Mouse (Mus musculus) CH12.LX (cell line): ENCODE measurements at regions not wholly inside any gene's neighbourhood (a gene's known extent, or its start where the extent isn't known, plus 50 kb on each side); places are given as distances from the start of the nearest gene placed in this dataset.

Experiments used
- DNase-seq: peaks from one replicate; pipeline ENCODE4 v3.0.0-alpha.2; 2013; ENCODE audit errors: extremely low read depth
- H3K27ac ChIP-seq: 2 replicates; pipeline ENCODE4 v1.5.1; 2012; ENCODE audit warnings: low read depth, mild to moderate bottlenecking, control low read depth, moderate library complexity; ENCODE audit not compliant: insufficient read depth
- H3K27me3 ChIP-seq: replicated peaks from 2 replicates; pipeline ENCODE3; 2012; ENCODE audit warnings: inconsistent platforms
- H3K36me3 ChIP-seq, 2 experiments: replicated peaks in 1 of 2; 2 replicates each; pipeline versions ENCODE3 to v1.6.1; 2012; ENCODE audit warnings: inconsistent platforms in 1 of 2, low read length in 1 of 2, mild to moderate bottlenecking in 1 of 2, mixed read lengths in 1 of 2, moderate library complexity in 1 of 2; ENCODE audit not compliant: control insufficient read depth in 1 of 2, insufficient read depth in 1 of 2
- H3K4me1 ChIP-seq, 2 experiments: 2 replicates each; pipeline ENCODE4 v1.6.1; 2012; ENCODE audit warnings: inconsistent platforms in 1 of 2, moderate library complexity in 1 of 2; ENCODE audit not compliant: insufficient read depth in 2 of 2, control insufficient read depth in 1 of 2
- H3K4me2 ChIP-seq: 2 replicates; pipeline ENCODE4 v1.6.1; 2012; ENCODE audit warnings: low read depth, mild to moderate bottlenecking, control low read depth; ENCODE audit not compliant: poor library complexity, insufficient read depth, severe bottlenecking
- H3K4me3 ChIP-seq, 3 experiments: fragments of 150-350 bp in 1 of 3; sonication (generic) in 1 of 3; replicated peaks in 1 of 3; 2 replicates each; pipeline versions ENCODE3 to v1.5.1; 2011 to 2012; ENCODE audit warnings: low read depth in 2 of 3, low read length in 2 of 3, mild to moderate bottlenecking in 2 of 3, moderate library complexity in 2 of 3, control low read depth in 1 of 3, improper control_type of control experiment in 1 of 3, inconsistent platforms in 1 of 3, mixed read lengths in 1 of 3; ENCODE audit not compliant: poor library complexity in 1 of 3
- H3K79me2 ChIP-seq: replicated peaks from 2 replicates; pipeline ENCODE4 v1.6.1; 2012; ENCODE audit warnings: mild to moderate bottlenecking, moderate library complexity; ENCODE audit not compliant: control insufficient read depth, poor library complexity, insufficient read depth, severe bottlenecking; ENCODE audit errors: extremely low read depth
- H3K9ac ChIP-seq: 2 replicates; pipeline ENCODE4 v1.6.1; 2012; ENCODE audit warnings: low read depth, mild to moderate bottlenecking, control low read depth, moderate library complexity; ENCODE audit not compliant: insufficient read depth
- H3K9me3 ChIP-seq: replicated peaks from 2 replicates; pipeline ENCODE3; 2012; ENCODE audit warnings: low read length, inconsistent platforms, mixed read lengths
- CHD1 ChIP-seq: IDR thresholded peaks from 2 replicates; pipeline ENCODE4 v1.6.1; 2012; ENCODE audit warnings: low read depth, low read length, improper control_type of control experiment, inconsistent platforms
- CHD2 ChIP-seq: IDR thresholded peaks from 2 replicates; pipeline ENCODE4 v1.6.1; 2011; ENCODE audit warnings: low read length, improper control_type of control experiment
- E2F4 ChIP-seq: IDR thresholded peaks from 2 replicates; pipeline ENCODE4 v1.6.1; 2011; ENCODE audit warnings: low read depth, low read length, improper control_type of control experiment; ENCODE audit not compliant: insufficient replicate concordance
- EP300 ChIP-seq: IDR thresholded peaks from 2 replicates; pipeline ENCODE4 v1.6.1; 2011; ENCODE audit warnings: low read length, improper control_type of control experiment
- ETS1 ChIP-seq: conservative IDR thresholded peaks from 2 replicates; pipeline ENCODE4 v1.6.1; 2012; ENCODE audit warnings: low read depth, mild to moderate bottlenecking, inconsistent platforms, low read length, improper control_type of control experiment, moderate library complexity
- GABPA ChIP-seq: IDR thresholded peaks from 2 replicates; pipeline ENCODE4 v1.6.1; 2012; ENCODE audit warnings: low read depth, low read length, improper control_type of control experiment, inconsistent platforms; ENCODE audit not compliant: insufficient replicate concordance
- HCFC1 ChIP-seq: IDR thresholded peaks from 2 replicates; pipeline ENCODE4 v1.6.1; 2012; ENCODE audit warnings: low read depth, mild to moderate bottlenecking, inconsistent platforms, low read length, improper control_type of control experiment
- JUND ChIP-seq: conservative IDR thresholded peaks from 2 replicates; pipeline ENCODE4 v1.6.1; 2011; ENCODE audit warnings: low read depth, low read length, improper control_type of control experiment
- MAX ChIP-seq: IDR thresholded peaks from 2 replicates; pipeline ENCODE4 v1.6.1; 2011; ENCODE audit warnings: low read length, improper control_type of control experiment
- MXI1 ChIP-seq: IDR thresholded peaks from 2 replicates; pipeline ENCODE4 v1.6.1; 2011; ENCODE audit warnings: mild to moderate bottlenecking, low read depth, low read length, improper control_type of control experiment
- MYC ChIP-seq: IDR thresholded peaks from 2 replicates; pipeline ENCODE4 v1.6.1; 2011; ENCODE audit warnings: low read depth, mild to moderate bottlenecking, improper control_type of control experiment, low read length
- NELFE ChIP-seq: IDR thresholded peaks from 2 replicates; pipeline ENCODE4 v1.6.1; 2011; ENCODE audit warnings: low read depth, low read length, improper control_type of control experiment
- NRF1 ChIP-seq: IDR thresholded peaks from 2 replicates; pipeline ENCODE4 v1.6.1; 2014; ENCODE audit warnings: low read depth, mild to moderate bottlenecking, inconsistent platforms, low read length, improper control_type of control experiment, moderate library complexity
- POLR2A ChIP-seq: IDR thresholded peaks from 2 replicates; pipeline ENCODE4 v1.6.1; 2011; ENCODE audit warnings: low read depth, mild to moderate bottlenecking, improper control_type of control experiment, low read length
- POLR2AphosphoS2 ChIP-seq: IDR thresholded peaks from 2 replicates; pipeline ENCODE4 v1.6.1; 2011; ENCODE audit warnings: low read depth, low read length, improper control_type of control experiment
- RAD21 ChIP-seq: IDR thresholded peaks from 2 replicates; pipeline ENCODE4 v1.6.1; 2011; ENCODE audit warnings: low read depth, mild to moderate bottlenecking, low read length, improper control_type of control experiment, moderate library complexity
- SIN3A ChIP-seq: IDR thresholded peaks from 2 replicates; pipeline ENCODE4 v1.6.1; 2012; ENCODE audit warnings: low read length, improper control_type of control experiment, inconsistent platforms
- USF1 ChIP-seq: IDR thresholded peaks from 2 replicates; pipeline ENCODE4 v1.6.1; 2014; ENCODE audit warnings: low read depth, mild to moderate bottlenecking, inconsistent platforms, low read length, improper control_type of control experiment
- ZKSCAN1 ChIP-seq: IDR thresholded peaks from 2 replicates; pipeline ENCODE4 v1.6.1; 2012; ENCODE audit warnings: low read depth, inconsistent platforms, low read length, improper control_type of control experiment, borderline replicate concordance
- dilution Hi-C: fragments of 300-500 bp; cut with MboI; formaldehyde crosslinking; loops from 2 replicates; pipeline ENCODE4 v1.14.3; 2020; ENCODE audit warnings: low sequenced_read_pairs; ENCODE audit not compliant: extremely low pct_unique_long_range_greater_than_20kb, extremely low pct_ligation_motif_present
- in situ Hi-C: fragments of 300-500 bp; cut with MboI; formaldehyde crosslinking; loops from 3 replicates; pipeline ENCODE4 v1.14.3; 2019; ENCODE audit warnings: low sequenced_read_pairs, low pct_ligation_motif_present, low pct_unique_long_range_greater_than_20kb, mixed read lengths

DNA sequence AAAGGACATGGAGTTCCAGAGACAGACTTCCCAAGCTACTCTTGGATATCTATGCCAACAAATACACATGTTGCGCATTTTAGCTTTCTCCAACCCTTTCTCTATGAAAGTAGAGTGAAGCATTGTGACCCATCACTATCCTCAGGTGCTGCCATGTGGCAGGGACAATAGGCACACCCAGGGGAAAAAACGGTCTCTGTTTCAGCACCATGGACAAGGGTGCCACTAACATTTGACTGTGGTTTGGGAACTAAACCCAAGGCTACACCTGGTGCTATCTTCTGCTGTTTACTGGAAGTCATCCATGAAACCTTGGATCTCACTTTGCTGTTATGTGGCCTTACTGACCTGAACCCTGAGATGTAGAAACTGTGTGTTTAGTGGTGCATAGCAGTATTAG, 73.5 kb upstream of the Kcna3 start:
- Histone ChIP-seq H3K9ac (no peak overlapping the region), H3K36me3 (no peaks in the 10 kb centered on the region), H3K9me3 (no peaks in the 10 kb centered on the region), H3K27ac (no peak overlapping the region), H3K4me2 (no peak overlapping the region), H3K27me3 (peaks cover 4% of the 10 kb centered on the region), H3K4me3 (no peak overlapping the region), H3K4me1 (no peaks in the 10 kb centered on the region), H3K79me2 (no peaks in the 10 kb centered on the region)
- DNase-seq: peak; percentile 44
- in situ Hi-C loops: no loop called here
- dilution Hi-C loops: no loop called here
- TF ChIP-seq MXI1 (peak; percentile 58; the same call in 1 of the 2 replicates), POLR2AphosphoS2 (no peak)
- TF ChIP-seq, all 38 proteins: peak for 1

- DNase-seq: no peak
- dilution Hi-C loops (no loop called here), in situ Hi-C loops (no loop called here)
- Histone ChIP-seq H3K9ac (no peak overlapping the region), H3K4me2 (no peak overlapping the region), H3K27ac (no peak overlapping the region), H3K4me3 (no peak overlapping the region), H3K9me3 (no peaks in the 10 kb centered on the region), H3K27me3 (no peaks in the 10 kb centered on the region), H3K4me1 (no peaks in the 10 kb centered on the region), H3K36me3 (no peaks in the 10 kb centered on the region), H3K79me2 (no peaks in the 10 kb centered on the region)
- TF ChIP-seq HCFC1: no peak
- TF ChIP-seq NELFE: no peak
- TF ChIP-seq CHD2: no peak
- TF ChIP-seq MAX: no peak
- TF ChIP-seq ZKSCAN1: no peak
- TF ChIP-seq CHD1: no peak
- no peak for TF ChIP-seq POLR2A
- no peak for TF ChIP-seq JUND
- no peak for TF ChIP-seq USF1
- no peak for TF ChIP-seq ETS1
- no peak for TF ChIP-seq GABPA
- no peak for TF ChIP-seq POLR2AphosphoS2
- TF ChIP-seq SIN3A: no peak
- TF ChIP-seq E2F4: no peak
- TF ChIP-seq RAD21: no peak
- TF ChIP-seq MYC: no peak
- TF ChIP-seq EP300: no peak
- TF ChIP-seq NRF1: no peak
These were observed 69.8 kb upstream of the Kcna3 start for GRCm38 (mm10) chr3:106966198-106966597.
